Mouse (Mus musculus) intestine, embryonic 16.5 days (tissue): ENCODE data around the gene Srp68. TPM values are rescaled to one million over a fixed set of nuclear protein-coding genes. Genes with fewer than 3 reads are reported as not detected.

Source experiments
- ATAC-seq: fragments of 200-750 bp; cut with Nextera tagmentation; 2 replicates; pipeline ENCODE4 v1.8.0; 2017; ENCODE audit warnings: moderate TSS enrichment, moderate library complexity
- H3K27ac ChIP-seq: fragments of 300-500 bp; sonication (generic); 2 replicates; pipeline ENCODE4 v1.5.1; 2014; ENCODE audit warnings: mild to moderate bottlenecking, low read length
- H3K27me3 ChIP-seq: fragments of 300-500 bp; sonication (generic); replicated peaks from 2 replicates; pipeline ENCODE4 v1.6.1; 2014; ENCODE audit warnings: low read length, control low read depth, mixed read lengths; ENCODE audit not compliant: control insufficient read depth, insufficient read depth
- H3K36me3 ChIP-seq: fragments of 300-500 bp; sonication (generic); 2 replicates; pipeline ENCODE4 v1.6.1; 2014; ENCODE audit warnings: low read length, control low read depth; ENCODE audit not compliant: control insufficient read depth, insufficient read depth
- H3K4me1 ChIP-seq: fragments of 300-500 bp; sonication (generic); 2 replicates; pipeline ENCODE4 v1.6.1; 2014; ENCODE audit warnings: low read length, control low read depth, mixed read lengths; ENCODE audit not compliant: control insufficient read depth, insufficient read depth
- H3K4me2 ChIP-seq: fragments of 300-500 bp; sonication (generic); 2 replicates; pipeline ENCODE4 v1.6.1; 2014; ENCODE audit warnings: low read depth, low read length, control low read depth
- H3K4me3 ChIP-seq: fragments of 300-500 bp; sonication (generic); 2 replicates; pipeline ENCODE4 v1.5.1; 2014; ENCODE audit warnings: mild to moderate bottlenecking, low read length
- H3K9ac ChIP-seq: fragments of 300-500 bp; sonication (generic); 2 replicates; pipeline ENCODE4 v1.6.1; 2014; ENCODE audit warnings: low read depth, low read length
- H3K9me3 ChIP-seq: fragments of 300-500 bp; sonication (generic); 2 replicates; pipeline ENCODE4 v1.6.1; 2016; ENCODE audit warnings: low read length, control low read depth; ENCODE audit not compliant: control insufficient read depth
- WGBS: fragments of 180-500 bp; shearing (Covaris S2); extraction: QIAGEN DNeasy Blood & Tissue Kit; methylation state at CpG from one replicate; pipeline ENCODE4 v1.1.7; 2014; 5-methylcytosine and 5-hydroxymethylcytosine counted together
- polyA plus RNA-seq: library from polyadenylated mRNA; unstranded; fragments of >200 nt; fragmentation: Nextera tagmentation; extraction: Ambion mirVana; gene quantifications from 2 replicates; pipeline ENCODE4 v1.2.1, GENCODE M21; 2015

Srp68 gene
- polyA plus RNA-seq, 1 experiment from 2014 or later = 90.9 TPM

- peaks cover 2% of the 10 kb centered on the region; the same call in 1 of the 2 replicates for H3K4me1 ChIP-seq
- H3K27ac ChIP-seq = no peak overlapping the region
- no peak overlapping the region for H3K4me3 ChIP-seq
- H3K9me3 ChIP-seq = 0 out of 2 replicates have a peak, but pooled peaks cover 3% of the 10 kb centered on the region
- H3K4me2 ChIP-seq = no peak overlapping the region
- H3K9ac ChIP-seq = no peak overlapping the region
- H3K27me3 ChIP-seq = no peaks in the 10 kb centered on the region
- no peak for ATAC-seq
- 79% methylated on average over 4 of the region's 4 CpGs for WGBS
- H3K36me3 ChIP-seq = peaks cover 4% of the 10 kb centered on the region; the same call in 1 of the 2 replicates
Measured at GRCm38 (mm10) chr11:116206678-116207077, 67.3 kb downstream of the Srp68 start.

- Histone ChIP-seq H3K4me3 (no peak overlapping the region), H3K4me2 (no peak overlapping the region), H3K9ac (no peak overlapping the region), H3K4me1 (peaks cover 5% of the 10 kb centered on the region; the same call in 1 of the 2 replicates), H3K27ac (no peak overlapping the region), H3K9me3 (0 out of 2 replicates have a peak, but pooled peaks cover 3% of the 10 kb centered on the region), H3K36me3 (peaks cover 4% of the 10 kb centered on the region; the same call in 1 of the 2 replicates), H3K27me3 (no peaks in the 10 kb centered on the region)
- no peak for ATAC-seq
- 88% methylated on average over 3 of the region's 3 CpGs for WGBS
Measured at GRCm38 (mm10) chr11:116203150-116203549, 70.9 kb downstream of the Srp68 start.

- H3K4me1 ChIP-seq = peaks cover 10% of the 10 kb centered on the region; the same call in 1 of the 2 replicates
- H3K27me3 ChIP-seq = no peaks in the 10 kb centered on the region
- H3K4me2 ChIP-seq = no peak overlapping the region
- no peak overlapping the region for H3K9ac ChIP-seq
- no peaks in the 10 kb centered on the region for H3K9me3 ChIP-seq
- H3K4me3 ChIP-seq = no peak overlapping the region
- 88% methylated on average over 2 of the region's 2 CpGs for WGBS
- ATAC-seq = no peak
- H3K36me3 ChIP-seq = no peaks in the 10 kb centered on the region
- no peak overlapping the region for H3K27ac ChIP-seq
Measured at GRCm38 (mm10) chr11:116201151-116201550, 72.9 kb downstream of the Srp68 start.

- under 1% methylated on average over 62 of the region's 62 CpGs for WGBS
- H3K27me3 ChIP-seq = no peaks in the 10 kb centered on the region
- peak within 1 kb of the TSS; percentile 88 for H3K27ac ChIP-seq
- peaks cover 14% of the 10 kb centered on the region; the same call in 1 of the 2 replicates for H3K4me1 ChIP-seq
- H3K36me3 ChIP-seq = no peaks in the 10 kb centered on the region
- H3K4me2 ChIP-seq = peak within 1 kb of the TSS; percentile 61
- peak within 1 kb of the TSS; percentile 94 for H3K9ac ChIP-seq
- peak; percentile 96 for ATAC-seq
- H3K4me3 ChIP-seq = peak within 1 kb of the TSS; percentile 78
- H3K9me3 ChIP-seq = no peaks in the 10 kb centered on the region
Measured at GRCm38 (mm10) chr11:116198639-116199531, 75.1 kb downstream of the Srp68 start, which contains the start of the genes Ten1 and Acox1. Gene Ten1 (plus strand): TSS chr11:116198855. Gene Acox1 (minus strand): TSS chr11:116199045.

- WGBS = 19% methylated on average over 13 of the region's 13 CpGs
- peak overlapping the region; percentile 78 for H3K4me3 ChIP-seq
- H3K27ac ChIP-seq = peak overlapping the region; percentile 88
- peaks cover 14% of the 10 kb centered on the region; the same call in 1 of the 2 replicates for H3K4me1 ChIP-seq
- H3K9ac ChIP-seq = peak overlapping the region; percentile 94
- no peaks in the 10 kb centered on the region for H3K36me3 ChIP-seq
- no peaks in the 10 kb centered on the region for H3K27me3 ChIP-seq
- H3K4me2 ChIP-seq = peak overlapping the region; percentile 61
- ATAC-seq = peak; percentile 0; the same call in 1 of the 2 replicates
- no peaks in the 10 kb centered on the region for H3K9me3 ChIP-seq
Measured at GRCm38 (mm10) chr11:116198132-116198531, 75.9 kb downstream of the Srp68 start.

GRCm38 (mm10) chr11:116197584-116197906 lies 76.5 kb downstream of the Srp68 start:
- Histone ChIP-seq H3K9me3 (no peaks in the 10 kb centered on the region), H3K4me1 (peaks cover 14% of the 10 kb centered on the region; the same call in 1 of the 2 replicates), H3K36me3 (no peaks in the 10 kb centered on the region), H3K4me3 (peak overlapping the region; percentile 78), H3K27me3 (no peaks in the 10 kb centered on the region), H3K27ac (no peak overlapping the region), H3K9ac (peak overlapping the region; percentile 31), H3K4me2 (peak overlapping the region; percentile 61)
- no peak for ATAC-seq
- WGBS = 84% methylated on average over 6 of the region's 6 CpGs

- Histone ChIP-seq H3K36me3 (no peaks in the 10 kb centered on the region), H3K4me2 (peak overlapping the region; percentile 61), H3K4me3 (peak overlapping the region; percentile 78), H3K27me3 (no peaks in the 10 kb centered on the region), H3K4me1 (peaks cover 14% of the 10 kb centered on the region; the same call in 1 of the 2 replicates), H3K9ac (peak overlapping the region; percentile 31), H3K27ac (no peak overlapping the region), H3K9me3 (no peaks in the 10 kb centered on the region)
- WGBS = 93% methylated on average over 18 of the region's 18 CpGs
- ATAC-seq = no peak
Measured at GRCm38 (mm10) chr11:116196866-116197583, 77.0 kb downstream of the Srp68 start.

- H3K9ac ChIP-seq = no peak overlapping the region
- H3K27me3 ChIP-seq = no peaks in the 10 kb centered on the region
- 81% methylated on average over 3 of the region's 3 CpGs for WGBS
- H3K4me3 ChIP-seq = no peak overlapping the region
- H3K4me1 ChIP-seq = peaks cover 14% of the 10 kb centered on the region; the same call in 1 of the 2 replicates
- H3K4me2 ChIP-seq = no peak overlapping the region
- no peaks in the 10 kb centered on the region for H3K9me3 ChIP-seq
- H3K27ac ChIP-seq = no peak overlapping the region
- no peaks in the 10 kb centered on the region for H3K36me3 ChIP-seq
- no peak for ATAC-seq
Measured at GRCm38 (mm10) chr11:116196336-116196735, 77.7 kb downstream of the Srp68 start.

GRCm38 (mm10) chr11:116195252-116195651 lies 78.8 kb downstream of the Srp68 start:
- Histone ChIP-seq H3K36me3 (no peaks in the 10 kb centered on the region), H3K9me3 (no peaks in the 10 kb centered on the region), H3K4me2 (peak overlapping the region; percentile 32), H3K27ac (peak overlapping the region; percentile 85), H3K9ac (no peak overlapping the region), H3K27me3 (no peaks in the 10 kb centered on the region), H3K4me3 (peak overlapping the region; percentile 11; the same call in 1 of the 2 replicates), H3K4me1 (peaks cover 14% of the 10 kb centered on the region; the same call in 1 of the 2 replicates)
- ATAC-seq = peak; percentile 41
- 52% methylated on average over 5 of the region's 5 CpGs for WGBS
